Mouse (Mus musculus): ENCODE data around the gene Olfr56. TPM values are rescaled to one million over a fixed set of nuclear protein-coding genes. Genes with fewer than 3 reads are reported as not detected.
"Not testable (repeated sequence)": the region's sequence is repeated elsewhere in the genome, so short reads cannot be mapped to it uniquely, and the experiment has no call there.

Olfr56 gene
- total RNA-seq, 2 experiments from 2014 or later, result 0.14 to 0.17 TPM

DNA sequence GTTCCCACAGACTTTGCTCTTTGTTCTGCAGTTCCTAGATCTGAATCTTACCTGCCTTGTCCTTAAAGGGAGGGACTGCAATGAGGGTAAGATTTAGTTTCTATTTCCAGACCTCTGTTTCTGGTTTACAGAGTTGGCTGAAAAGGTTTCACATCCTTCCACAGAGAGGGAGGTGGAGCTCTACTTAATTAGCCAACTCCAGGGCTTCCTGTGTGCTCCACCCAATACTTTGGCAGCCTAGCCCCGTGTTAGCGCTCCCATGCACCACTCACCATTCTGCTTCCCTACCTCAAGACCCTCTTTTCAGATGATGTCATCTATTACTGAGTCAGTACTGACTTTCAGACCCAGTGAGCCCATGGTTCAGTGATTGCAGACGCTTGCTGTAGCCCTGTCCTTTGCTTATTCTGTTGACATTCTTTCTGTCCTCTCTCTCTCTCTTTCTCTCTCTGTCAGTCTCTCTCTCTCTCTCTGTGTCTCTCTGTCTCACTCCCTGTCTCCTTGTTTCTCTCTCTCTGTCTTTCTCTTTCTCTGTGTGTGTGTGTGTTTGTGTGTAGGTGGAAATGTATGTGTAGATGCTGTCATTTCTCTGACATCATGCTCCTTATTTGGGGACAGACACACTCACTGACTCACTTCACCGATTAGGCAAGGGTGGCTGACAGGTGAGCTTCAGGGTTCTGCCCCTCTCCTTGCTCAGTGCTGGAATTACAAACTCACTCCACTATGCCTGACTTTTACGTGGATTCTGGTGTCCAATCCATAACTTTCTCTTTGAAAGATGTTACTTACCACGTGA is 72.6 kb downstream of the Olfr56 start, which contains the start of gene 9930111J21Rik2:
Gene 9930111J21Rik2, minus strand, starts transcription at position 150 of the 799 bp plus-strand sequence.
- intact Hi-C loops (cut with DNase I); DNase-seq: not testable (repeated sequence)

DNA sequence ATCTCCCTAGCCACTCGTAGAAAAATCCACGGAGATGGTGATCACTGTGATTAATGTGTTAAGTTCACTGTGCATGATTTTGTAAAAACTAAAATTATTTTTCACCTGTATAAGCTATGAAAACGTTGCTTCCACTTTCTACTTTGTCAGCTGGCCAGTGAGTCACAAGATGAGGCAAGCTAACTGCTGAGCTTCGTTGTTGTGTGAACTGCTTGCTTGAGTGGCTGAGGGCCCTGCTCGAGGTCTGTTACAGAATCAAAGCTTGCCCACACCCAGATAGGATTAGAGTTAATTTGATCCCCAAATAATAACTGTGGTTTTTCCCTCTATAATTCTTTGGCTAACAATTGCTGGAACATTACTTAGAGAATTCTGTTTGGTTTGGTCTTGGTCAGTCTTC is 73.2 kb downstream of the Olfr56 start:
- DNase-seq; intact Hi-C loops (cut with DNase I): not testable (repeated sequence)

GRCm38 (mm10) chr11:49060061-49060460 is 81.4 kb downstream of the Olfr56 start:
- intact Hi-C loops (cut with DNase I); DNase-seq: not testable (repeated sequence)

DNA sequence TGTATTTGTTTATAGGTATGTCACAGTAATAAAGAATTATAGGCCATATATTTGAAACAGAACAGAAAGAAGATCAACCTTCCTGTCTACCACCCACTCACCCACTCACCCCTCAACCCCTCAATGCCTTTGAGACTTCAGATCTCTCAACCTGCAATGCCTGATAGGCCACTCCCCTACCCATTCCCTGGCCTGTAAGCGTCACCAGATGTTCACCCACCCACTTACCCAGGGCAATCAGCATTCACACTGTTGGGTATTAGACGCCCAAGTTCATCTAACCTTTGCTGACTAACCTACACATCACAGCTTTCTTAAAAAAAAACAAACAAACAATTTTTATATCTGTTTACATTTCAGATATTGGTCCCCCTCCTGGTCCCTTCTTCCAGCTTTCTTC is 83.2 kb downstream of the Olfr56 start:
- intact Hi-C loops (cut with DNase I); DNase-seq: not testable (repeated sequence)

GRCm38 (mm10) chr11:49063713-49064469 is 85.2 kb downstream of the Olfr56 start, which contains the start of gene Tgtp2:
Gene Tgtp2, minus strand, starts transcription at chr11:49064206.
- DNase-seq; intact Hi-C loops (cut with DNase I): not testable (repeated sequence)

DNA sequence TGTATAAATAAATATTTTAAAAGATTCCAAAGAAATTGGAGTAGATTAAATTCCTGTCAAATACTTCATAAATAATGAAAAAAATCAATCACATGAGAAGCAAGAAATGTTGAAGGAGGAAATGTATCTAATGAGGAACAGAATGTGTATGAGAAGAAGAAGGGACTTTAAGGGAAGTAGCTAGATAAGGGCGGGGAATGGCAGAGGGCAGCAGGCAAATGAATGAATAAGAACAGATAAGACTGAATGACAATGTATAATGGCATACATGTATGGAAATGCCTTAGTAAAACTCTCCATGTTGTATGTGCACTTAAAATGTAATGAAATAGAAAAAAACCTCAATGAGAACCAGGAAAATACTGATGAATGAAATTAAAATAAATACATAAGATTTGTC is 89.7 kb downstream of the Olfr56 start:
- intact Hi-C loops (cut with DNase I), result no loop called here
- no peak for DNase-seq

DNA sequence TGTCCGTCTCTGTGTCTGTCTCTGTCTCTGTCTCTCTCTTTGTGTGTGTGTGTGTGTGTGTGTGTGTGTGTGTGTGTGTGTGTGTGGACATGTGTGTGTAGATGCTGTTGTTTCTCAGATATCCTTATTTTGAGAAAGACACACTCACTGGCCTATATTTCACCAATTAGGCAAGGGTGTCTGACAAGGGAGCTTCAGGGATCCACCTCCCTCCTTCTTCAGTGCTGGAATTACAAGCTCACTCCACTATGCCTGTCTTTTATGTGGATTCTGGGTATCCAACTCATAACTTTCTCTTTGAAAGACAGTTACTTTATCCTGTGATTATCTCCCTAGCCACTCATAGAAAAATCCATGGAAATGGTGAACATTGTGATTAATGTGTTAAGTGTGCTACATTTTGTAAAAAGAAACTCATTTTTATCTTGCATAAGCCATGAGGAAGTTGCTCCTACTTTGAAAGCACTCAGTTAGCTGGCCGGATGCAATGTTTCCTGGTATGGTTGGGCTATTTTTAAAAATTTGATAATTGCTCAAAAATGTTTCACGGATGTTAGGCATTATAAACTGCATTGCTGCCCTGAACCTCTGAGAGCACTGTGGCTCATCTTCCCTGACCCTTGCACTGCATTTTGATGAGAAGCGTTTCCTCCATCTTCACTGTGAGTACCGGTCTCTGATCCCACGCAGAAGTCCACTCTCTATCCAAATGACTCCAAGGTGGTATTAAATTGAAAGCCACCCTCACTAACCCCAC is 97.5 kb downstream of the Olfr56 start, which contains the start of gene Ifi47:
Gene Ifi47, plus strand, starts transcription at position 587 of the 757 bp plus-strand sequence.
- DNase-seq, result peak; percentile 40 to 48
- intact Hi-C loops (cut with DNase I), result not testable (repeated sequence)

DNA sequence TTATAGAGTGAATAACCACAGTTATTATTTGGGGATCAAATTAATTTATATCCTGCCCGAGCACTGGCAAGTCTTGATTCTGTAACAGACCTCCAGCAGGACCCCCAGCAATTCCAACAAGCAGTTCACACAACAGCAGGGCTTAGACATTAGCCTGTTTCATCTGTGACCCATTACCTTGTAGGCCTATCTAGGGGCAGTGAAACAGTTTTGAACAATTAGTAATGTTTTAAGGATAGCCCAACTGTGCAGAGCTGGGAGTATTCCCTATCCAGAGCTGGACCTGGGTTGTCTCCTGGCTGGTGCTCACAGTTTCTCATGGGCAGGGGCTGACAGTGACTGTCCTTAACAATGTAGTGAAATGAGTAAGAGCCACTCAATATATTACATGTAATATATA is 98.3 kb downstream of the Olfr56 start:
- DNase-seq, result no peak
- intact Hi-C loops (cut with DNase I), result no loop called here

DNA sequence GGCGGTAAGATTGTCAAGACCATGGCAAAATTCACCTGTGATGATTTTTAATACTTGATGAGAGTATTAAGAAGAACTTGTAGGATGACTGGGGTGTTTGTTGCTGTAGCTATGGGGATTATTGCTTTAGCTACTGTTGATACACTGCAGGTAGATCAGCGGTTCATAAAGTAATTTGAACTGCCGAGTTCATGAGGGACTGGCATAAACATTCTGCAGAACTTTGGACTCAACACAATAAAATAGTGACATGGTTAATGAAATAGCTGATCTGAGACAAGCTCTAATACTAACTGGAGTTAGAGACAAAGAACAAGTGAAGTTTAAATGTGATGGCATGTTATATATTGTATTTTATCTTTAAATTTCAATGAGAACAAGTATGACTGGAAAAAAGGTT is 100.0 kb downstream of the Olfr56 start:
- no peak for DNase-seq
- intact Hi-C loops (cut with DNase I), result loop anchor here (1.0 kb wide), 1 partner anchor 156 kb away; no protein-coding TSS in a partner anchor

DNA sequence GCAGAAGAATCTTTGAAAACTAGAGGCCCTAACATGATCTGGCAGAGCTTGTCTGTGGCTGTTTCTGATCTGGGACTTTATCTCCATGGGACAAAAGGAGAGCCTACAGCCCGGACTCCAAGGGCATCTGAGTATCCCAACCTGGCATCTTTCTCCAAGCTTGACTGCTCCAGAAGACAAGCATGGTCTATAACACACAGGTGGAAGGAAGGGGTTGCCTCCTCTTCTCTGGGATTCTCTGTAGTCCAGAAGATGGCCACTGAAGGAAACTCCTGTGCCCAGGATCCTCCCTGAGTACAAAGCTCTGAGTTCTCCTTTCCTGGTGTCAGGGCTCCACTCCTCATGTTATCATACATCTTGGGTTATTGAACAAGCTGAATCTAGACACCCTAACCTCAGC is 101.9 kb downstream of the Olfr56 start:
- intact Hi-C loops (cut with DNase I), result no loop called here
- no peak for DNase-seq

DNA sequence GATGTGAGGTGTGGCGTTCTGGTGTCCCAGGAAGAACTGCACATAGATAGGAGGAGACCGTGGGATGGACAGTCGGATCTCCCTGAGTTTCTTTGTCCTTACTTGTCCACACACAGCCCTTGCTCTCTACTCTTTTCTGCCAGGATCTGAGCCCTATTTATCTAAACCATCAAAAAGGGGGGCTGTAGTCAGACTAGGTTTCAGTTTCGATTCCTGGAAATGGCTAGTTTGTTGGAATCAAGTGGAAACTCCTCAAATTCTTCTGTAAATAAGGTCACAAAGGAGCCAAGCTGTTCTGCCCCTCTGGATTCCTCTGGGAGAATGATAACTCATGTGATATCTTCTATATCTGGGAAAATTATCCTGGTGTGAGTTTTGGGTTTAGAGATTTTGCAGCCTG is 102.7 kb downstream of the Olfr56 start:
- intact Hi-C loops (cut with DNase I), result no loop called here
- no peak for DNase-seq

GRCm38 (mm10) chr11:49081886-49082285 is 103.2 kb downstream of the Olfr56 start:
- no peak for DNase-seq
- intact Hi-C loops (cut with DNase I), result no loop called here

GRCm38 (mm10) chr11:49083146-49083545 is 104.5 kb downstream of the Olfr56 start:
- intact Hi-C loops (cut with DNase I), result no loop called here
- no peak for DNase-seq

DNA sequence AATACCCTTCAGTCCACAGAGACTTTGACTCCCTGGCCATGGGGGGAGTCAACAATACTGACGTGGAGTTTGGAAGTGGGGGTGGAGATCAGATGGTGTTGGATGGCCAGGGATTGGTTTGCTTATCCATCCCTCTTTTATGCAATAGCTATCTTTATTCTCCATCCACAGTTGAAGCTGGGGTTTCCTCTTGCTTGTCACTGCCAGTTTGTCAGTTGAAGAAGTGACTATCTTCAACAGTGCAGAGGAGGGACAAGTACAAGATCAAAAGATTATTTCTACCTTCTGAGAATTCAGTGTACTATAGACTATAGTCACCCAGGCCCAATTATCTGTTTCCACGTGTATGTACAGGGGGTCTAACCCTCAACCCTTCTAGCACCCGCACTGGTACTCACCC is 105.1 kb downstream of the Olfr56 start:
- intact Hi-C loops (cut with DNase I), result no loop called here
- DNase-seq, result no peak

GRCm38 (mm10) chr11:49084385-49084784 is 105.7 kb downstream of the Olfr56 start:
- intact Hi-C loops (cut with DNase I), result no loop called here

DNA sequence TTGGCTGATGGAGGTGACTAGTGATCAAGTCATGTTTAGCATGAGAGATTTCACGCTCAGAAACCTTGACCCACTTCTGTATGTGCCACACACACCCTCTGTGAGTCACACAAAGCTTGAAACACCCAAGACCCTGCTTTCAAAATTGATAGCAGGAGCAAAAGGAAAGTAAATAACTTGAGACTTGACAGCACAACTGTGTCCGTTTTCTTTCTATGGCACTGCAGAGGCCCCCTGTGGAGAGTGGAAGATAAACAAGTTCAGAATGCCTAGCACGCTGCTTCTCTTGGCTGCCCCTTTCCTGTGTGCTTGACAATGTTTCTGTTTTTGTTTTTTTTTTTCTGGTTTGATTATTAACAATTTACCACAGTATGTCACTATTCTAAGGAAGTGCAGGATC is 106.2 kb downstream of the Olfr56 start:
- intact Hi-C loops (cut with DNase I), result no loop called here
- DNase-seq, result no peak

More at GRCm38 (mm10) chr11:49084385-49084784, 105.7 kb downstream of the Olfr56 start:
- no peak for DNase-seq

- intact Hi-C loops (cut with DNase I), result no loop called here
- DNase-seq, result no peak
These were observed 108.2 kb downstream of the Olfr56 start for GRCm38 (mm10) chr11:49086858-49087361.

- intact Hi-C loops (cut with DNase I), result no loop called here
- no peak for DNase-seq
These were observed 109.3 kb downstream of the Olfr56 start for GRCm38 (mm10) chr11:49087830-49088616.

DNA sequence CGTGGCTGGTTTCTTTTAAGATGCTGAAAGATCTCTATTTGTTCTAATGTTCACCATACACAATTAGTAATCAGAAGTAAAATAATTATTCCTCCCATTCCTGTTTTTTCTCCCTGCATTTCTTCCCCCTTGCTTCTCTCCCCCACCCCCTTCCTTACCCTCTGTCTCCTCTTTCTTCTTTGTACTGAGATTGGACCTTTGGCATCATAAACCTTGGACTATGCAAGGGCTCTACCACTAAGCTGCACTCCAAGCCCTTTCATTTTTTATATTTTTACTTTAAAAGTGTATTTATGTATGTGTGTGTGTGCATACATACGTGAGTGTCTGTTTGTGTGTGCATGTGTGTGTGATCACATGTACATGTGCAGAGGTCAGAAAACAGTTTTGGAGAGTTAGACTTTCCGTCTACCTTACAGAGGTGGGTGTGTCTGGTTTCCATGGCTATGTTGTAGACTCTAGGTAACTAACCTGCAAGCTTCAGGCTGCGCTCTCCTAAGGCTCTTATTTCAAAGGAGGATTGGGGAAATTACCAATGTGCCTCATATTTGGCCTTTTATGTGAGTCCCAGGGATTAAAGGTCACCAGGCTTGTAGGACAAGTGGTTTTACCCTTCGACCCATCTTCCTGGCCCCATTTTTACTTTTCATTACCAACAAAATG is 110.4 kb downstream of the Olfr56 start:
- intact Hi-C loops (cut with DNase I), result no loop called here
- DNase-seq, result no peak
